Comparison of ENCODE assay signal across 10 mouse cellular contexts in genomic region chr16:14989614-14990268, GRCm38 (mm10).
DNase-seq lines count a peak whose midpoint lies in the region; TF ChIP-seq lines count a peak whose summit lies in the region.
"Had no signal": no experiment of that assay in that cellular context is flagged by ENCODE, and none has a peak within 500 bp of the region (broad histone marks: within the 10 kb centered on the region; RNA-seq: fewer than 3 reads in every experiment).

No protein-coding gene starts in this region.

- no peak overlapping the region for H3K27ac ChIP-seq in kidney, adult 2 months (ENCODE audit: insufficient read depth, low read depth, low read length)
- H3K27ac ChIP-seq: liver, embryonic 15.5 days; neural tube, embryonic 15.5 days had no signal

- TF ChIP-seq CTCF in kidney, adult 2 months (conservative IDR thresholded peaks at IDR 0.05; ENCODE audit: insufficient read depth, insufficient read length, low read depth, low read length): no peak
- no peak for TF ChIP-seq CTCF in brain, embryonic 14.5 days (IDR thresholded peaks at IDR 0.05; ENCODE audit: borderline replicate concordance, extremely low read depth, insufficient read depth, insufficient read length)

- no peaks in the 10 kb centered on the region for H3K36me3 ChIP-seq in kidney, adult 2 months (ENCODE audit: control insufficient read depth, insufficient read depth, low read length)
- H3K36me3 ChIP-seq: liver, embryonic 15.5 days; neural tube, embryonic 15.5 days had no signal

- TF ChIP-seq POLR2A in kidney, adult 2 months (IDR thresholded peaks at IDR 0.05; ENCODE audit: low read depth, low read length): no peak
- TF ChIP-seq POLR2A in brain, embryonic 14.5 days (IDR thresholded peaks at IDR 0.05; ENCODE audit: borderline replicate concordance, extremely low read depth, insufficient read depth, insufficient read length, poor library complexity, severe bottlenecking): no peak

- WGBS in kidney, adult 2 months: 81% methylated on average over 6 of the region's 6 CpGs

- no peaks in the 10 kb centered on the region for H3K27me3 ChIP-seq in kidney, adult 2 months (replicated peaks; ENCODE audit: control insufficient read depth, insufficient read depth, low read length)
- H3K27me3 ChIP-seq: liver, embryonic 15.5 days; neural tube, embryonic 15.5 days had no signal

- peak; percentile 25 for DNase-seq in adrenal gland, adult 2 months
- DNase-seq in adrenal gland, adult 8-10 months: no peak
- peak; percentile 29 for DNase-seq in kidney, adult 2 months
- no peak for DNase-seq in kidney, postnatal 4 days
- peak; percentile 53 for DNase-seq in brain, embryonic 14.5 days (ENCODE audit: low read depth)
- peak; percentile 6 for DNase-seq in heart, postnatal 4 days
- no peak for DNase-seq in spleen, postnatal 10 days (ENCODE audit: low spot score in 2 of 2)
- no peak for DNase-seq in left cerebral cortex, adult 18-20 months (ENCODE audit: low spot score in 2 of 2)

- H3K4me1 ChIP-seq in kidney, adult 2 months (ENCODE audit: control insufficient read depth, insufficient read depth, low read length): no peaks in the 10 kb centered on the region
- H3K4me1 ChIP-seq: liver, embryonic 15.5 days; neural tube, embryonic 15.5 days had no signal

- H3K4me3 ChIP-seq in kidney, adult 2 months (ENCODE audit: insufficient read depth, low read depth, low read length): no peak overlapping the region
- H3K4me3 ChIP-seq: liver, embryonic 15.5 days; neural tube, embryonic 15.5 days had no signal

Comparison
In these comparisons a context has a peak if more than half of its experiments do, and no peak if none do; other contexts are left out.
1. DNase-seq: peak in adrenal gland, adult 2 months (single experiment), kidney, adult 2 months (single experiment), brain, embryonic 14.5 days (single experiment) and heart, postnatal 4 days (single experiment); none in adrenal gland, adult 8-10 months (single experiment), kidney, postnatal 4 days (0 of 2), spleen, postnatal 10 days (0 of 2) and left cerebral cortex, adult 18-20 months (0 of 2).